Mouse (Mus musculus) limb, embryonic 12.5 days (tissue): ENCODE measurements around the gene Tjp1. TPM values are rescaled to one million over a fixed set of nuclear protein-coding genes. Genes with fewer than 3 reads are reported as not detected.

Experiments used
- ATAC-seq: fragments of 200-750 bp; cut with Nextera tagmentation; 2 replicates; pipeline ENCODE4 v1.8.0; 2017; ENCODE audit warnings: low read depth, moderate TSS enrichment; ENCODE audit not compliant: insufficient number of reproducible peaks, insufficient read depth, low FRiP score, low TSS enrichment
- H3K27ac ChIP-seq: fragments of 300-500 bp; sonication (generic); 2 replicates; pipeline ENCODE4 v1.5.1; 2016; ENCODE audit warnings: mild to moderate bottlenecking, moderate library complexity
- H3K27me3 ChIP-seq: fragments of 300-500 bp; sonication (generic); 2 replicates; pipeline ENCODE4 v1.6.1; 2016; ENCODE audit warnings: mild to moderate bottlenecking, moderate library complexity
- H3K36me3 ChIP-seq: fragments of 300-500 bp; sonication (generic); 2 replicates; pipeline ENCODE4 v1.6.1; 2016; ENCODE audit warnings: mild to moderate bottlenecking, moderate library complexity
- H3K4me1 ChIP-seq: fragments of 300-500 bp; sonication (generic); replicated peaks from 2 replicates; pipeline ENCODE4 v1.6.1; 2016
- H3K4me2 ChIP-seq: fragments of 300-500 bp; sonication (generic); 2 replicates; pipeline ENCODE4 v1.6.1; 2016; ENCODE audit warnings: mild to moderate bottlenecking, moderate library complexity
- H3K4me3 ChIP-seq: fragments of 300-500 bp; sonication (generic); replicated peaks from 2 replicates; pipeline ENCODE4 v1.5.1; 2016; ENCODE audit warnings: mild to moderate bottlenecking
- H3K9ac ChIP-seq: fragments of 300-500 bp; sonication (generic); replicated peaks from 2 replicates; pipeline ENCODE4 v1.6.1; 2016; ENCODE audit warnings: mild to moderate bottlenecking, moderate library complexity
- H3K9me3 ChIP-seq: fragments of 300-500 bp; sonication (generic); 2 replicates; pipeline ENCODE4 v1.6.1; 2016; ENCODE audit warnings: mild to moderate bottlenecking, moderate library complexity
- WGBS: fragments of 180-500 bp; shearing (Covaris S2); methylation state at CpG from one replicate; pipeline ENCODE4 v1.1.7; 2016; 5-methylcytosine and 5-hydroxymethylcytosine counted together
- polyA plus RNA-seq: library from polyadenylated mRNA; unstranded; fragments of >200 nt; fragmentation: Nextera tagmentation; extraction: Ambion mirVana; gene quantifications from 2 replicates; pipeline ENCODE4 v1.2.1, GENCODE M21; 2016

The Tjp1 gene
- polyA plus RNA-seq, 1 experiment from 2014 or later: 25.6 TPM

DNA sequence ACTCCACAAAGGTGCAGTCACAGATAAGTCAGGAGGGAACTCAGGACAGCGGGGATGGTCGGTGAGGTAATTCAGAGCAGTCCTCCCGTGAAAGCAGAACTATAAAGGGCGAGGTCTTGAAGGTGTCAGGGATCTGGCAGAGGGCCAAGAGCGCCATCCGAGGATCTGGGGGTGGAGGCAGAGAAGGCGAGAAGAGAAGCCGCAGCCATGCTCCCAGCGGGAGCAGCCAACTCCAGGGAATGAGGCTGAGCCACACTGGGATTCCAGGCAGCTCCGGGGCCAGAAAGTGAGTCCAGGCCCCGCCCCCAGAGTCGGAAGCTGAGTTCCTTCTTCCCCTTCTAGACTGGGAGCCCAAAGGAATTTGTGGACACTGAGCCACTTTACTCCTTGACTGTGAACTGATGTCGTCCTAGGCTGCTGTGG lies 41.3 kb downstream of the Tjp1 start:
- 0 out of 2 replicates have a peak, but pooled peaks have one; percentile 20 for ATAC-seq
- no peaks in the 10 kb centered on the region for H3K27me3 ChIP-seq
- H3K36me3 ChIP-seq: no peaks in the 10 kb centered on the region
- H3K27ac ChIP-seq: no peak overlapping the region
- H3K9me3 ChIP-seq: no peaks in the 10 kb centered on the region
- peak overlapping the region; percentile 51 for H3K4me2 ChIP-seq
- peaks cover 15% of the 10 kb centered on the region for H3K4me1 ChIP-seq
- H3K4me3 ChIP-seq: peak overlapping the region; percentile 23
- WGBS: 6% methylated on average over 13 of the region's 13 CpGs
- no peak overlapping the region; the same call in 1 of the 2 replicates for H3K9ac ChIP-seq

DNA sequence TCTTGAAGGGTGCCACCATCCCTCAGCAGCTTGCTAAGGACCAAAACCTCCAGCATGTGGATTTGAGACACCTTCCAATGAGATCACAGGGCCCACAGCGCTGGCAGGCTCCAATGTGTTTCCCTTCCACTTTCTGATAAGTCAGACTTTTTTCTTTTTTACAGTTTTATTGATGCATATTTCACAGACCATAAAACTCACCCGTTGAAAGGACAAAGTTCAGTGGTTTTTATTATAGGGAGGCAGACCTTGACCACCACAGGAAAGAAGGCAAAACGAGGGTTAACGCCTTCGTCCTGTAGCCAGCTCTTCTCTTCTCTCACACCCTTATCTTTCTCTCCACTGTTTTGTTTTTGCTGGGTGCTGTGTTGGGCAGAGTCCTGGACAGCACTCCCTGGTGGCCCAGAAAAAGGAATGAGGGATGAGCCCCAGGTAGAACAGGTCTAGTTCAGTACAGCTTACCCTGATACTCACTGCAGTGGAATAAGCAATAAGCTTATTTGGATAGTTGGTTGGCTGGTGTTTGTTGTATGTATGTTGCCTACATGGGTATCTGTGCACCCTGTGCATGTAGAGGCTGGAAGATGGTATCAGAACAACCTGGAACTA lies 43.3 kb downstream of the Tjp1 start:
- WGBS: 26% methylated on average over 5 of the region's 5 CpGs
- no peak overlapping the region for H3K4me2 ChIP-seq
- no peak overlapping the region for H3K4me3 ChIP-seq
- ATAC-seq: no peak
- no peak overlapping the region for H3K27ac ChIP-seq
- no peaks in the 10 kb centered on the region for H3K9me3 ChIP-seq
- H3K9ac ChIP-seq: no peak overlapping the region
- H3K27me3 ChIP-seq: no peaks in the 10 kb centered on the region
- H3K4me1 ChIP-seq: peaks cover 15% of the 10 kb centered on the region
- H3K36me3 ChIP-seq: no peaks in the 10 kb centered on the region

DNA sequence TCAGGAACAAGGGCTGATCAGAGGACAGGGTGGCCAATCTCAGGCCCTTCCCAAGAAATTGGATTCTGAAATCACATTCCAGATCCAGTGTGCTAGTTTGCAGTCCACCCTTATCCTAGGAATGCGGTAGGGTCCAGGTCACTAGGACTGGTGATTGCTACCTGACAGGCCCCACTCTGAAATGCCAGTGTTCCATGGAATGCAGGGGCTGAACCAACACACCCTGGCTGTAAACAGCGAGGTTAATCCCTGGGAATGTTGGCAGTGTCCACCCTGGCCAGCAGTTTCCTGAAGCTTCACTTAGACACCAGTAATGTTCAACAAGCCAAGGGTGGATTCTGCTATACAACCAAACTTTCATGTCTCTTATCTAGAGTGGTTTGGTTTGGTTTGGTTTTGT lies 45.4 kb downstream of the Tjp1 start:
- no peak overlapping the region for H3K4me3 ChIP-seq
- no peak for ATAC-seq
- 61% methylated on average over 2 of the region's 2 CpGs for WGBS
- H3K9ac ChIP-seq: no peak overlapping the region
- peaks cover 15% of the 10 kb centered on the region for H3K4me1 ChIP-seq
- H3K4me2 ChIP-seq: no peak overlapping the region
- H3K27me3 ChIP-seq: no peaks in the 10 kb centered on the region
- no peaks in the 10 kb centered on the region for H3K9me3 ChIP-seq
- H3K27ac ChIP-seq: no peak overlapping the region
- no peaks in the 10 kb centered on the region for H3K36me3 ChIP-seq

DNA sequence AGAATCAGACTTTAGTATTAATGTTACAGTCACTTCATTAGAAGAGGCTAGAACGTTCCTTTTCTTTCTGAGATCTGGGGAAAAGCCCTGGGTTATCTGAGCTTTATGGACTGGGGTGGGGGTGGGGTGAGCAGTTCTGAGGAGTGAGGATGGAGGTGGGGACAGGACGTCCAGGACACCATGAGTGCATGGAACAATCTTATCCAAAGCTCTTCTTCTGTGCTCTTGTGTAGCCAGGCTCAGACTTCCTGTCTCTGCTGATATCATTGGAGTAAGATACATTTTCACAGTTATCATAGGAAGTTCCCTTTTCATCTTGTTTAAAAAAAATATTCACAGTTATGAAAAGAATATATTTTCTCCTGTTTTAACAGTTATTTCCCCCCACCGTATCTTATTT lies 55.5 kb downstream of the Tjp1 start:
- no peak overlapping the region for H3K27ac ChIP-seq

DNA sequence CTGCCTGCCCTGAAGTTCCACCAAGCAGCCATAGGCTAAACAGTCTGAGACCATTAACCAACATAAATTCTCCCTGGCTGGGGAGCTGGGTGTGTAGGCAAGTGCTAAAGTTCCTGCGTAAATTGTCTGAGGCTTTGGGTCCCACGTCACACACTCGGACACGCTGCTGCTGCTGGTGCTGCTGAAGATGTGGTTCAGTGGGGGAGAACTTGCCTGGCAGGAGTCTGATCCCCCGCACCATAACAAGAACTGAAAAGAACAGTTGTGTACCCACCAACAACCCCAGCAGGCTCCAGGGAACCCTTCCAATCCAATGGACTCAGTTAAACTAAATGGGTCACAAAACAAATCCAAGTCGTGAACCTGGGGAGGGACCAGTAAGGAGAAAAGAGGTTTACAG lies 56.2 kb downstream of the Tjp1 start:
- Histone ChIP-seq H3K4me3 (no peak overlapping the region), H3K9ac (no peak overlapping the region), H3K4me1 (peaks cover 12% of the 10 kb centered on the region), H3K27me3 (no peaks in the 10 kb centered on the region), H3K9me3 (no peaks in the 10 kb centered on the region), H3K36me3 (no peaks in the 10 kb centered on the region), H3K4me2 (no peak overlapping the region), H3K27ac (no peak overlapping the region)
- WGBS: 58% methylated on average over 6 of the region's 6 CpGs
- no peak for ATAC-seq

More for the DNA sequence above, 55.5 kb downstream of the Tjp1 start:
- H3K9me3 ChIP-seq: no peaks in the 10 kb centered on the region
- peaks cover 12% of the 10 kb centered on the region for H3K4me1 ChIP-seq
- 67% methylated on average over 3 of the region's 3 CpGs for WGBS
- H3K4me3 ChIP-seq: no peak overlapping the region
- no peak overlapping the region for H3K9ac ChIP-seq
- no peaks in the 10 kb centered on the region for H3K27me3 ChIP-seq
- H3K4me2 ChIP-seq: no peak overlapping the region
- ATAC-seq: no peak
- H3K36me3 ChIP-seq: no peaks in the 10 kb centered on the region

DNA sequence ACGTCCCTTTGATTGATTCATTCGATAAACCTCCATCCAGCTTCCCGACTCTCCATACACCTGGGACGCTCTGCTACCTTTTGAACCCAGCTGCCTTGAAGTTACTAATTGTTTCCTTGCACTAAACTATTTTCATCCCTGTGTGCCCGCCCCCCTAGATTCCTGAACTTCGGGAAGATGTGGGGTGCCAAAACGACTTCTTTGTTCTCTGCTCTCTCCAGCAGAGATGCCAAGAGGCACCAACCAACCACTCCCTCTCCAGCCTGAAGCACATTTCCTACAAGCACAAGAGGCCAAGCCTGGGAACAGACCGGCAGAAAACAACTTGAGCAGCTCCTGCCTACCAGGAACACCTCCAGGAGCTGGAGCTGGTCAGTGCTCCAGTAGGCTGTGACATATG lies 57.4 kb downstream of the Tjp1 start:
- no peak overlapping the region for H3K9ac ChIP-seq
- no peak for ATAC-seq
- no peaks in the 10 kb centered on the region for H3K36me3 ChIP-seq
- H3K9me3 ChIP-seq: no peaks in the 10 kb centered on the region
- WGBS: 24% methylated on average over 8 of the region's 8 CpGs
- 0 out of 2 replicates have a peak overlapping the region, but pooled peaks have one; percentile 7 for H3K4me2 ChIP-seq
- H3K4me1 ChIP-seq: peaks cover 12% of the 10 kb centered on the region
- H3K27ac ChIP-seq: 0 out of 2 replicates have a peak overlapping the region, but pooled peaks have one; percentile 2
- H3K4me3 ChIP-seq: no peak overlapping the region
- no peaks in the 10 kb centered on the region for H3K27me3 ChIP-seq

DNA sequence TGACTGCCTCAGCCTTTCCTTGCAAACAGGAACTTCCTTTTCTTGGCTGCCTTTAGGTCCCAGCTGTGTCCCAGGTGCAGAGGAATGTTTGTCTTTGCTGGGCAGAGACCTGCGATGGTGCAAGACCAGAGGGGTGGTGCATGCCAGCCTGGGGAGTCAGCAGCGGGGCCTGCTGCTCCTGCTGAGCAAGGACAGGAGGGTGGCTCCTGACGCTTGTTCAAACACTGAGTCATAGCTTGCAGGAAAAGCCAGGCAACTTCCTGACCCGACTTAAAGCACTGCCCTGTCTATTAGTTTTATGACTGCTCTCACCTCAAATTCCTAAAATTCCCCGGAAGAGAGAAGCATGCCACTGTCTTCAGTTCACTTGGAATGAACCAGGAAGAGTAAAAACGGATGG lies 57.9 kb downstream of the Tjp1 start:
- H3K4me1 ChIP-seq: peaks cover 12% of the 10 kb centered on the region
- 0 out of 2 replicates have a peak overlapping the region, but pooled peaks have one; percentile 7 for H3K4me2 ChIP-seq
- H3K4me3 ChIP-seq: no peak overlapping the region
- no peak for ATAC-seq
- 0 out of 2 replicates have a peak overlapping the region, but pooled peaks have one; percentile 2 for H3K27ac ChIP-seq
- no peaks in the 10 kb centered on the region for H3K27me3 ChIP-seq
- H3K36me3 ChIP-seq: no peaks in the 10 kb centered on the region
- 9% methylated on average over 6 of the region's 6 CpGs for WGBS
- H3K9me3 ChIP-seq: no peaks in the 10 kb centered on the region
- H3K9ac ChIP-seq: no peak overlapping the region

DNA sequence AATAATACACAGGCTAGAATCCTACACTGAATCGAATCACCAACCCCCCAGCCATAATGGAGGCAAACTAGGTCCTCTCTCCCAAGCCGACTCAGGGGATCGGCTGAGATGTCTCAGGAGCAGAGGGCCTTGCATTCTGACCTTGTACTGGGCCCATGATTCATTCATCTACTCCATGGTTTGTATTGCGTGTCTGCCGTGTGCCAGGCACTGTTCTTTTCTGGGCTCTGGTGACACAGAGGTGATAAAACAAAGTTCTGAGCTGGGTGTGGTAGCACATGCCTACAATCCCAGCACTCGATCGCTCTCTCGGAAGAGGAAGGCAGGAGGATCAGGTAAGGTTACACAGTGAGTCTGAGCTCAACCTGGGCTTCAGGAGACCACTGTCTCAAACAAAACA lies 59.4 kb downstream of the Tjp1 start:
- ATAC-seq: no peak

DNA sequence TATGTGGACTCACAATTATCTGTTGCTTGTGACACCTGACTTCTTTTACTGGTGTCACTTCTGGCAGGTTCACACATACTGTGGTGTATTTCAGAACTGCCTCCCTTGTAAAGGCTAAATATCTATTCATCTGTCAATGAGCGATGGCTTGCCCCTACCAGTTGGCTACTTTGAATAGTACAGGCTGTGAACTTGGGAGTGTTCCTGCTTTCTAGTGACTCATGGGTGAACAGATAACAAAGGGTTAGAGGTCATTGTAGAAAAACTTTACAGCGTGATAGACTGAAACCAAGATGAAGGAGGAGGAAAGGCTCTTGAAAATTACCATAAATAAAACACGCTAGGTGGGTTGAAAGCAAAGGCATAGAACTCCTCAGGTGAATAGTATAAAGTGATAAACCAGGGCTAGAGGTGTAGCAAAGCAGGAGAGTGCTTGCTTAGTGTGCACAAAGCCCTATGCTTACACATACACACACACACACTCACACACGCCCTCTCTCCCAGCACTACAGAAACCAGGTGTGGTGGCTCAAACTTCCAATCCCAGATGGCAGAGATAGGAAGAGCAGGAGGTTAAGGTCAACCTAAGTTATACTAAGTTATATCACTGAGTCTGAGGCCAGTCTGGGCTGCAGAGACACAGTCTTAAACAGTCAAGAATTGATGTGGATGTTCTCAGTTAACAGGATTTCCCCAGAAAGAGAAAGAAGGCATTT lies 60.1 kb downstream of the Tjp1 start:
- H3K36me3 ChIP-seq: no peaks in the 10 kb centered on the region
- no peak overlapping the region for H3K9ac ChIP-seq
- no peak overlapping the region for H3K27ac ChIP-seq
- no peaks in the 10 kb centered on the region for H3K27me3 ChIP-seq
- H3K4me2 ChIP-seq: no peak overlapping the region
- H3K9me3 ChIP-seq: no peaks in the 10 kb centered on the region
- H3K4me1 ChIP-seq: peaks cover 12% of the 10 kb centered on the region
- no peak overlapping the region for H3K4me3 ChIP-seq
- 82% methylated on average over 4 of the region's 4 CpGs for WGBS
- ATAC-seq: no peak

More for the DNA sequence above, 59.4 kb downstream of the Tjp1 start:
- H3K27me3 ChIP-seq: no peaks in the 10 kb centered on the region
- peaks cover 12% of the 10 kb centered on the region for H3K4me1 ChIP-seq
- H3K27ac ChIP-seq: no peak overlapping the region
- H3K4me2 ChIP-seq: no peak overlapping the region
- H3K9ac ChIP-seq: no peak overlapping the region
- H3K36me3 ChIP-seq: no peaks in the 10 kb centered on the region
- no peaks in the 10 kb centered on the region for H3K9me3 ChIP-seq
- WGBS: 90% methylated on average over 8 of the region's 8 CpGs
- no peak overlapping the region for H3K4me3 ChIP-seq

DNA sequence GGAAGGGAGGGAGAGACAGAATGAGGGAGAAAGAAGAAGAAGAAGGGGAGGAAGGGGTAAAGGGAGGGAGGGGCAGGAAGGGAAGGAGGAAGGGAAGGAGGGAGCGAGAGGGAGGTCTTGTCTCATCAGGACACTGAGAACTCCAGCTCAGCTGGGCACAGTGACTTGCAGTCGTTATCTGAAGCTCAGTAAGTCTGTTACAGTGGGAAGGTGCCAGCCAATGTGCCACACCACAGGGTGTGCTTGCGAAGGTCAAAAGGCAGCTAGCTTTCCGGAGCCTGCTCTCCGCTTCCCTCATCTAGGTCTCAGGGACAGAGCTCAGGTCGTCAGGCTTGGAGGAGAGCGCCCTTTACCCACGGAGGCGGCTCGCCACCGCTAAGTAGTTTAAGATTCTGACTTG lies 61.4 kb downstream of the Tjp1 start:
- WGBS: 38% methylated on average over 11 of the region's 11 CpGs
- H3K27ac ChIP-seq: no peak overlapping the region
- no peaks in the 10 kb centered on the region for H3K9me3 ChIP-seq
- no peak overlapping the region for H3K4me2 ChIP-seq
- no peaks in the 10 kb centered on the region for H3K27me3 ChIP-seq
- peaks cover 12% of the 10 kb centered on the region for H3K4me1 ChIP-seq
- ATAC-seq: no peak
- H3K36me3 ChIP-seq: no peaks in the 10 kb centered on the region
- no peak overlapping the region for H3K9ac ChIP-seq
- no peak overlapping the region for H3K4me3 ChIP-seq

DNA sequence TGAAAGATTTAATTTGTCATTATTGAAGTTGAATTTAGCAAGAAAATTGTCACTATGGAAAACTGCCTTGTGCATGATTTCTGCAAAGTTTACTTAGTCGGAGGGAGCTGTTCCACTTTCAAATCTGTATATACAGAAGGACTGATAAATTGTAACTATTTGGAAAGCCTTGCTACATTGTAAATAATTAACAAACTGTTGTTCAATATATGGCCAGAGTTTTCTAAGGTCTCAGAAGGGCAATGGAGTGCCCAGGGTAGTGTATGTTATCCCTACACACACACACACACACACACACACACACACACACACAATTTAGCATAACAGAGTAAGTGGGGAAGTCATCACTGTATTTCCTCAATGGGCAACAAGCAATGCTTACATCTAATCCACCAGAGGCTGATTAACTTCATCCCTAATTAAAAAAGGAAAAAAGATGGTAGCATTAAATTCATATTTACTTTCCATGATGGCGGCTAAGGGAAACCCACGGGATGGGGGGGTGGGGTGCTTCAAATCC lies 63.0 kb downstream of the Tjp1 start:
- no peak for ATAC-seq
- no peaks in the 10 kb centered on the region for H3K36me3 ChIP-seq
- H3K4me1 ChIP-seq: peaks cover 3% of the 10 kb centered on the region
- H3K4me3 ChIP-seq: no peak overlapping the region
- WGBS: 92% methylated on average over 3 of the region's 3 CpGs
- no peaks in the 10 kb centered on the region for H3K27me3 ChIP-seq
- H3K9me3 ChIP-seq: no peaks in the 10 kb centered on the region
- no peak overlapping the region for H3K9ac ChIP-seq
- H3K4me2 ChIP-seq: no peak overlapping the region
- no peak overlapping the region for H3K27ac ChIP-seq
